Mouse (Mus musculus): Measurements from ENCODE around the gene Iah1. TPM values are rescaled to one million over a fixed set of nuclear protein-coding genes. Genes with fewer than 3 reads are reported as not detected.
A peak's percentile ranks its signal among the peaks of the same experiment; 100 is the strongest.

The Iah1 gene
- polyA plus RNA-seq, 1 experiment from 2014 or later: 31.3 TPM

- Histone ChIP-seq H3K36me3 (ENCODE audit: control insufficient read depth, insufficient read depth, low read length) (no peaks in the 10 kb centered on the region), H3K9me3 (ENCODE audit: control insufficient read depth, low read length) (no peaks in the 10 kb centered on the region), H3K9ac (ENCODE audit: low read depth, low read length) (peak within 1 kb of the TSS; percentile 94), H3K4me1 (ENCODE audit: control insufficient read depth, insufficient read depth, low read depth, low read length) (peaks cover 6% of the 10 kb centered on the region), H3K27me3 (replicated peaks; ENCODE audit: control insufficient read depth, insufficient read depth, low read length) (no peaks in the 10 kb centered on the region), H3K27ac (ENCODE audit: low read depth, low read length) (peak within 1 kb of the TSS; percentile 94), H3K4me2 (ENCODE audit: low read length) (peak within 1 kb of the TSS; percentile 85), H3K4me3 (ENCODE audit: low read length) (peak within 1 kb of the TSS; percentile 65)
- under 1% methylated on average over 52 of the region's 55 CpGs for WGBS
- ATAC-seq: peak; percentile 98
These were observed 57.1 kb downstream of the Iah1 start, which contains the start of gene Adam17 for GRCm38 (mm10) chr12:21373100-21373819. Adam17 (minus strand) TSS chr12:21373632.

Other genes starting within 250 kb of the Iah1 start
- 82.8 and 86.1 TPM in 2 replicates for gene Cpsf3, start 31.0 kb upstream of the Iah1 start, polyA plus RNA-seq (2015; fragmentation: Nextera tagmentation; extraction: Ambion mirVana)
- gene Itgb1bp1, start 30.1 kb upstream of the Iah1 start, polyA plus RNA-seq (2015; fragmentation: Nextera tagmentation; extraction: Ambion mirVana): 35.0 and 37.0 TPM in 2 replicates
- 17.0 and 20.6 TPM in 2 replicates for gene Adam17, start 57.2 kb downstream of the Iah1 start, polyA plus RNA-seq (2015; fragmentation: Nextera tagmentation; extraction: Ambion mirVana)
- 1,107 and 1,184 TPM in 2 replicates for gene Ywhaq, start 101.2 kb downstream of the Iah1 start, polyA plus RNA-seq (2015; fragmentation: Nextera tagmentation; extraction: Ambion mirVana)